Mouse (Mus musculus) lung, embryonic 14.5 days (tissue): ENCODE measurements around the gene Exoc3l. TPM values are rescaled to one million over a fixed set of nuclear protein-coding genes. Genes with fewer than 3 reads are reported as not detected.

Experiments used
- ATAC-seq: fragments of 200-750 bp; cut with Nextera tagmentation; 2 replicates; pipeline ENCODE4 v1.8.0; 2017; ENCODE audit warnings: mild to moderate bottlenecking, moderate TSS enrichment, moderate library complexity; ENCODE audit not compliant: insufficient read depth
- DNase-seq: peaks from one replicate; pipeline ENCODE4 v3.0.0-alpha.2; 2015
- H3K27ac ChIP-seq: fragments of 300-500 bp; sonication (generic); 2 replicates; pipeline ENCODE4 v1.5.1; 2014; ENCODE audit warnings: low read depth, mild to moderate bottlenecking, moderate library complexity
- H3K27me3 ChIP-seq: fragments of 300-500 bp; sonication (generic); 2 replicates; pipeline ENCODE4 v1.6.1; 2014; ENCODE audit warnings: low read length, control low read depth; ENCODE audit not compliant: insufficient read depth
- H3K36me3 ChIP-seq: fragments of 300-500 bp; sonication (generic); 2 replicates; pipeline ENCODE4 v1.6.1; 2014; ENCODE audit warnings: control low read depth; ENCODE audit not compliant: insufficient read depth
- H3K4me1 ChIP-seq: fragments of 300-500 bp; sonication (generic); 2 replicates; pipeline ENCODE4 v1.6.1; 2014; ENCODE audit warnings: antibody characterized with exemption, control low read depth; ENCODE audit not compliant: insufficient read depth
- H3K4me2 ChIP-seq: fragments of 300-500 bp; sonication (generic); 2 replicates; pipeline ENCODE4 v1.6.1; 2014; ENCODE audit warnings: mild to moderate bottlenecking
- H3K4me3 ChIP-seq: fragments of 300-500 bp; sonication (generic); 2 replicates; pipeline ENCODE4 v1.5.1; 2014; ENCODE audit warnings: low read depth, low read length
- H3K9ac ChIP-seq: fragments of 300-500 bp; sonication (generic); 2 replicates; pipeline ENCODE4 v1.6.1; 2014
- H3K9me3 ChIP-seq: fragments of 300-500 bp; sonication (generic); 2 replicates; pipeline ENCODE4 v1.6.1; 2016; ENCODE audit warnings: low read depth, low read length, control low read depth
- CTCF ChIP-seq: IDR thresholded peaks from 2 replicates; pipeline ENCODE4 v1.5.1; 2016; ENCODE audit warnings: antibody characterized with exemption, low read depth
- whole genome bisulfite sequencing: fragments of 180-500 bp; shearing (Covaris S2); extraction: QIAGEN DNeasy Blood & Tissue Kit; methylation state at CpG from one replicate; pipeline ENCODE4 v1.1.7; 2014; 5-methylcytosine and 5-hydroxymethylcytosine counted together
- polyA plus RNA-seq: library from polyadenylated mRNA; unstranded; fragments of >200 nt; fragmentation: Nextera tagmentation; extraction: Ambion mirVana; gene quantifications from 2 replicates; pipeline ENCODE4 v1.2.1, GENCODE M21; 2014

Gene Exoc3l
- polyA plus RNA-seq, 1 experiment from 2014 or later: 33.3 TPM

GRCm38 (mm10) chr8:105338992-105339391 lies 43.1 kb upstream of the Exoc3l start:
- no peak overlapping the region for H3K9ac ChIP-seq
- 26% methylated on average over 4 of the region's 4 CpGs for WGBS
- H3K9me3 ChIP-seq: no peaks in the 10 kb centered on the region
- no peak overlapping the region for H3K4me2 ChIP-seq
- no peaks in the 10 kb centered on the region for H3K27me3 ChIP-seq
- peaks cover 71% of the 10 kb centered on the region for H3K36me3 ChIP-seq
- no peak for DNase-seq
- no peak for TF ChIP-seq CTCF
- H3K4me3 ChIP-seq: no peak overlapping the region
- peaks cover 25% of the 10 kb centered on the region for H3K4me1 ChIP-seq
- ATAC-seq: no peak
- H3K27ac ChIP-seq: 0 out of 2 replicates have a peak overlapping the region, but pooled peaks have one; percentile 15

- Histone ChIP-seq H3K27ac (no peak overlapping the region), H3K9ac (no peak overlapping the region), H3K4me2 (no peak overlapping the region), H3K36me3 (peaks cover 83% of the 10 kb centered on the region), H3K4me3 (no peak overlapping the region), H3K27me3 (no peaks in the 10 kb centered on the region), H3K9me3 (no peaks in the 10 kb centered on the region), H3K4me1 (peaks cover 14% of the 10 kb centered on the region)
- WGBS: 69% methylated on average over 32 of the region's 32 CpGs
- DNase-seq (no peak), ATAC-seq (no peak)
- TF ChIP-seq CTCF: no peak
These were observed 40.7 kb upstream of the Exoc3l start for GRCm38 (mm10) chr8:105336373-105337130.

GRCm38 (mm10) chr8:105332523-105332922 lies 36.6 kb upstream of the Exoc3l start:
- TF ChIP-seq CTCF: no peak
- DNase-seq: no peak
- Histone ChIP-seq H3K9me3 (no peaks in the 10 kb centered on the region), H3K36me3 (peaks cover 100% of the 10 kb centered on the region), H3K27ac (peak overlapping the region; percentile 1; the same call in 1 of the 2 replicates), H3K4me2 (no peak overlapping the region), H3K4me3 (no peak overlapping the region), H3K27me3 (no peaks in the 10 kb centered on the region), H3K4me1 (0 out of 2 replicates have a peak, but pooled peaks cover 1% of the 10 kb centered on the region), H3K9ac (no peak overlapping the region)
- 48% methylated on average over 2 of the region's 2 CpGs for WGBS
- no peak for ATAC-seq

GRCm38 (mm10) chr8:105331931-105332330 lies 36.0 kb upstream of the Exoc3l start:
- no peak overlapping the region for H3K9ac ChIP-seq
- H3K9me3 ChIP-seq: no peaks in the 10 kb centered on the region
- no peaks in the 10 kb centered on the region for H3K27me3 ChIP-seq
- TF ChIP-seq CTCF: no peak
- H3K4me1 ChIP-seq: 0 out of 2 replicates have a peak, but pooled peaks cover 4% of the 10 kb centered on the region
- DNase-seq (no peak), ATAC-seq (no peak)
- H3K4me2 ChIP-seq: no peak overlapping the region
- H3K36me3 ChIP-seq: peaks cover 96% of the 10 kb centered on the region
- no peak overlapping the region for H3K4me3 ChIP-seq
- no peak overlapping the region for H3K27ac ChIP-seq
- 93% methylated on average over 9 of the region's 9 CpGs for WGBS

- Histone ChIP-seq H3K4me3 (no peak overlapping the region), H3K4me2 (no peak overlapping the region), H3K27me3 (no peaks in the 10 kb centered on the region), H3K36me3 (peaks cover 91% of the 10 kb centered on the region), H3K27ac (no peak overlapping the region), H3K9me3 (no peaks in the 10 kb centered on the region), H3K9ac (no peak overlapping the region), H3K4me1 (0 out of 2 replicates have a peak, but pooled peaks cover 4% of the 10 kb centered on the region)
- DNase-seq (no peak), ATAC-seq (no peak)
- 90% methylated on average over 22 of the region's 22 CpGs for WGBS
- no peak for TF ChIP-seq CTCF
These were observed 35.6 kb upstream of the Exoc3l start for GRCm38 (mm10) chr8:105331469-105331868.

GRCm38 (mm10) chr8:105330325-105330724 lies 34.4 kb upstream of the Exoc3l start:
- H3K27ac ChIP-seq: no peak overlapping the region
- WGBS: 92% methylated on average over 12 of the region's 12 CpGs
- no peak overlapping the region for H3K4me3 ChIP-seq
- H3K4me2 ChIP-seq: no peak overlapping the region
- no peak for TF ChIP-seq CTCF
- no peak overlapping the region for H3K9ac ChIP-seq
- no peak for DNase-seq
- H3K36me3 ChIP-seq: peaks cover 80% of the 10 kb centered on the region
- peaks cover 8% of the 10 kb centered on the region; the same call in 1 of the 2 replicates for H3K4me1 ChIP-seq
- ATAC-seq: no peak
- H3K27me3 ChIP-seq: no peaks in the 10 kb centered on the region
- no peaks in the 10 kb centered on the region for H3K9me3 ChIP-seq

GRCm38 (mm10) chr8:105326968-105327367 lies 31.1 kb upstream of the Exoc3l start:
- TF ChIP-seq CTCF: no peak
- DNase-seq (no peak), ATAC-seq (no peak)
- Histone ChIP-seq H3K27ac (peak overlapping the region; percentile 80; the same call in 1 of the 2 replicates), H3K4me2 (peak overlapping the region; percentile 80), H3K9ac (peak overlapping the region; percentile 69), H3K36me3 (peaks cover 55% of the 10 kb centered on the region), H3K27me3 (no peaks in the 10 kb centered on the region), H3K4me3 (peak overlapping the region; percentile 83), H3K9me3 (no peaks in the 10 kb centered on the region), H3K4me1 (peaks cover 13% of the 10 kb centered on the region; the same call in 1 of the 2 replicates)
- WGBS: 35% methylated on average over 6 of the region's 6 CpGs
